Mouse (Mus musculus) fat pad, adult 2 months (tissue): ENCODE results near the gene Prkce.
A peak's percentile ranks its signal among the peaks of the same experiment; 100 is the strongest.

ENCODE experiments used
- DNase-seq: peaks from one replicate; pipeline ENCODE4 v3.0.0-alpha.2; 2011; ENCODE audit warnings: low read depth, low spot score; ENCODE audit errors: extremely low read depth

Prkce gene

GRCm38 (mm10) chr17:86167320-86168230 is at the start of gene Prkce:
TSS of gene Prkce (plus strand) at chr17:86167785.
- DNase-seq, result no peak

DNA sequence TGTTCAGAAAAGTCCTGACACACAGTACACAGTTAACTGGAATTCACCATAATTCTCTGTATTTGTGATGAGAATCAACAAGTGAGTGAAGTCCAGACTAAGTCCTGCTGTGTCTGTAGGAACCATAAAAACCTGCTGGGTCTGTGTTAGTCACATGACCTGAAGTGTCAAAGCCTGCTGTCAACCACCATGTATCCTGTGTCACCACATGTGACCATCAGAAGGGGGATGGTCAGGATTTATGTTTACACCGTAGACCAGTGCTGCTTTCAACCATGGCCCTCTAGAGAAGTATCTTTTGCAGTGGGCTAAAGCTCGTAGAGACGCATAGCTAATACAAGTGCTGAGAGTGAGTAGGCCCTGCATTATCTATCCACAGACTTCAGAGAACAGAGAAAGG is 44.4 kb upstream of the Prkce start:
- no peak for DNase-seq

DNA sequence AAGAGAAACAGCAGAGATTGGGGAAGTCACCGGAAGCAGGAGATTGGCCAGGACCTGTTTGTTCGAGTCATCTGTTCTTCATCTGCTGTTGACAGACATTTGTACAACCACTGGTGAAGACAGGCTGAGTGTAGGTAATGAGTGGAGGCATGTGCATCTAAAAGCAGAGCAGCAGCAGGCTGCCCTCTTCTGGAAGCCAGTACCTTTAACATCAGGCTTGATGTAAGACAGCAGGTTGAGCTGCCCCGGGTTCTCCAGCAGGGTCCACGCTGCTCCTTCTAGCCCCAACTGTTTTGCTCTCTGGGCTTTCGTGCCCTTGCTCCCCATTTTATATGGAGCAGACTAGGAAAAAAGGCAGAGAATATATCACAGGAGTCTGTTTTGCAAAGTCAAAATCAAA is 41.7 kb upstream of the Prkce start:
- DNase-seq, result no peak

- no peak for DNase-seq
These were observed 39.4 kb upstream of the Prkce start for GRCm38 (mm10) chr17:86128198-86128597.

DNA sequence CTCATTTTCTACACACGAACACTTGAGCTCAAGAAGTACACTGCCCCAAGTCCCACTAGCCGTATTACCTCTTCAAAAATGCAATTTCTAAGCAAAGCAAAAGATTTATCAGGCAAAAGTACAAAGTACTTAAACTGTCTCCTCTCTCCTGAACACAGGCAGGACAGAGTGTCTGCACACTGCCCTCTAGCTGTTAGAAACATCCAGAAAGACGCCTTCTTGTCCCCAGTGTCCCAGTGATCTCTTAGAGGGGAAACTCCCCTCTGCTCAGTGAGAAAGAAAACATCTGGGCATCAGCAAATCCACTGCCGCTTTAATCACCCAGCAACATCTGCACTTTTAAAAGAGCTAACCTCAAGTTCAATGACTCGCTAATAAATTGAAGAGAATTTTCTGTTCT is 35.1 kb upstream of the Prkce start:
- DNase-seq, result no peak

DNA sequence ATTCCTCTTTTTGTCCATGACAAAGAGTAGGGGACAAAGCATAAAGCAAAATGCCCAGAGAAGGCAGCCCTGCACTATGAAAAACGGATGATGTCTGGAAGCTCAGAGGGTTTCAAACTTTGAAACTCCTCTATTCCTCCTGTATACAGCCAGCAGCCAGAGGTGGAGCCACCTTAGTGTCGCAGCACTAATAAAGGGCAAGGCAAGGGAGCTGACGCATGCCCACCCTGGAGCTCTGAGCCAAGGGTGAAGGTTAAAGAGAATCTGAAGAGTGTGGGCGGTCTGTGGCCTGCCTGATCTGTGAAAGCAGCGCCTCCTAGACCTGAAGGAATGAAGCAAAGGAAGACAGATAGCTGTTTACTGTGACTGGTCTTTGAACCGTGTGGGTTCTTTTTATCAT is 33.1 kb upstream of the Prkce start:
- DNase-seq, result no peak

DNA sequence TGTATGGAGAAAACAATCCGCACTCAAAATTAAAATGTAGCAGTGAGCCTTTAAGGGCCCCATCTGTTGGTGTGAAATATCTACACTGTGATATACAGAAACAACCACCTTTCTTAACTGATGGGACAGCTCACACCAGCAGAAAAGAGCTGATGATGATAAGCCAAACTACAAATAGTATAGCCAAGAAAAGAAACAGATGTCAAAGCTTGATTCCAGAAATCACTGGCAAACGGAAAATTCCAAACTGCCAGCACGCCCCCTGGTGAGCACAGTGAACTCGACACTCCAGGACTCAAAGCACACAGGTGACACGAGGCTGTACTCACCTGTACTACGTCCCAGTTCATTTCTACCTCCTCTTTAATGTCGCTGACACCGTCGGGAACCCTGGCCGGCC is 31.8 kb upstream of the Prkce start:
- no peak for DNase-seq

GRCm38 (mm10) chr17:86144537-86145078 is 23.0 kb upstream of the Prkce start:
- no peak for DNase-seq

DNA sequence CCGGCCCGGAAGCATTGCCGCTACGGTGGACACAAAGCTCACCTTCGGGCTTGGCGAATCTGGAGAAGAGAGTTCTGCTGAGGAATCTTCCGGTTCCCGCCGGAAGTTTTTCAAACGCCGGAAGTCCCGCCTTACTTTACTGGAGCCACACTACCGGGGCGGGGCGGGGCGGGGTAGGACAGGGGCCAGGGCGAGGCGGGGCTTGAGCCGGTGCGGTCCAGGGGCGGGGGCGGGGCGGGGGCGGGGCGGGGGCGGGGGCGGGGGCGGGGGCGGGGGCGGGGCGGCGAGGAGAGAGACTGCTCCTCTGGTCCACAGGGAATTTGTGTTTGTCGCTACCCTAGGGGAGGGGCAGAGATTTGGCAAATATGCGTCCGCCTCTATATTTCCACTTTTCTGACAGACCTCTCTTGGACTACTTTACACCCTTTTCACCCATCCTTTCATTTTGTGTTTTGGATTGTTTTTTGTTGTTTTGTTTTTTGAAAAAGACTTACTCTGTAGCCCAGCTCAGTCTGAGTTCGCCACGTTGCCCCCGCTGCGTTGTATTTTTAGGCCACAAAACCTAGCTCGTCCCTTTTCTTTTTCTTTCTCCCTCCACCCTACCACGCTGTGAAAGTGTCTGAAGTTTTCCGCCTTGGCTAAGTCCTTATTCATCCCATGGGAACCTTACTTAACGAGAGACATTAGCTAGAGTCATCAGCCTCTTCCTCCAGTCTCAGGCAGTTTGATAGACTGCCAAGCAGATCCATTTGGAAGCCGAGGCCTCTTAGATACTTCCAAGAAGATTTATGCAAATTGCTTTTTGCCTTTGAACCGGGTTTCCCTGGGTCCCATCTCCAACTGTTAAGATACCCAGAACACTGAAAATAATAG is 22.3 kb upstream of the Prkce start, which contains the start of gene Srbd1:
TSS of gene Srbd1 (minus strand) at position 97 of the 873 bp plus-strand sequence.
- DNase-seq, result no peak

GRCm38 (mm10) chr17:86149726-86150125 is 17.9 kb upstream of the Prkce start:
- DNase-seq, result no peak

- peak; percentile 70 for DNase-seq
These were observed 16.7 kb upstream of the Prkce start for GRCm38 (mm10) chr17:86150867-86151348.

GRCm38 (mm10) chr17:86156999-86157398 is 10.6 kb upstream of the Prkce start:
- DNase-seq, result no peak

GRCm38 (mm10) chr17:86162672-86163071 is 4.9 kb upstream of the Prkce start:
- DNase-seq, result no peak

- no peak for DNase-seq
These were observed 3.2 kb upstream of the Prkce start for GRCm38 (mm10) chr17:86164416-86164815.

- DNase-seq, result no peak
These were observed 1.5 kb upstream of the Prkce start for GRCm38 (mm10) chr17:86166051-86166566.

GRCm38 (mm10) chr17:86166567-86167319 is 842 bp upstream of the Prkce start:
- DNase-seq, result no peak

DNA sequence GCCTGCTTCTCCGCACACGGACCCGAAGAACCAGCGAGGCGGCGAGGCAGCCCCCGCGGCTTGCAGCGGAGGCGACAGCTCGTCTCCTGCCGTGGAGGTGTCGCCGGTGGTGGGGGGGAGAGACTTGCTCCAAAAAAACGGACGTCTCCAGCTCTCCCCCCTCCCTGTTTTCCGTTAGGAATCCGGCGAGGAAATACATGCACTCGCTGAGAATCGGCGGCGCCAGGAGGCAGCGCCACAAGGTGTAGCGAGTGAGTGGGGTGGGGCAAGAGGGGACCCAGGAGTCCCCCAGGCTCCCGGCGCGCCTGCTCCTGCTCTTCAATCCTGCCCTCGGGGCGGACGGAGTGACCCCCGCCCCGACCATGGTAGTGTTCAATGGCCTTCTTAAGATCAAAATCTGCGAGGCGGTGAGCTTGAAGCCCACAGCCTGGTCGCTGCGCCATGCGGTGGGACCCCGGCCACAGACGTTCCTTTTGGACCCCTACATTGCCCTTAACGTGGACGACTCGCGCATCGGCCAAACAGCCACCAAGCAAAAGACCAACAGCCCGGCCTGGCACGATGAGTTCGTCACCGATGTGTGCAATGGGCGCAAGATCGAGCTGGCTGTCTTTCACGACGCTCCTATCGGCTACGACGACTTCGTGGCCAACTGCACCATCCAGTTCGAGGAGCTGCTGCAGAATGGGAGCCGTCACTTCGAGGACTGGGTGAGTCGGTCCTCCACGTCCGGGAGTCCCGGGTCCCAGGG is 821 bp downstream of the Prkce start:
- DNase-seq, result no peak

- DNase-seq, result no peak
These were observed 1.5 kb downstream of the Prkce start for GRCm38 (mm10) chr17:86169092-86169491.

DNA sequence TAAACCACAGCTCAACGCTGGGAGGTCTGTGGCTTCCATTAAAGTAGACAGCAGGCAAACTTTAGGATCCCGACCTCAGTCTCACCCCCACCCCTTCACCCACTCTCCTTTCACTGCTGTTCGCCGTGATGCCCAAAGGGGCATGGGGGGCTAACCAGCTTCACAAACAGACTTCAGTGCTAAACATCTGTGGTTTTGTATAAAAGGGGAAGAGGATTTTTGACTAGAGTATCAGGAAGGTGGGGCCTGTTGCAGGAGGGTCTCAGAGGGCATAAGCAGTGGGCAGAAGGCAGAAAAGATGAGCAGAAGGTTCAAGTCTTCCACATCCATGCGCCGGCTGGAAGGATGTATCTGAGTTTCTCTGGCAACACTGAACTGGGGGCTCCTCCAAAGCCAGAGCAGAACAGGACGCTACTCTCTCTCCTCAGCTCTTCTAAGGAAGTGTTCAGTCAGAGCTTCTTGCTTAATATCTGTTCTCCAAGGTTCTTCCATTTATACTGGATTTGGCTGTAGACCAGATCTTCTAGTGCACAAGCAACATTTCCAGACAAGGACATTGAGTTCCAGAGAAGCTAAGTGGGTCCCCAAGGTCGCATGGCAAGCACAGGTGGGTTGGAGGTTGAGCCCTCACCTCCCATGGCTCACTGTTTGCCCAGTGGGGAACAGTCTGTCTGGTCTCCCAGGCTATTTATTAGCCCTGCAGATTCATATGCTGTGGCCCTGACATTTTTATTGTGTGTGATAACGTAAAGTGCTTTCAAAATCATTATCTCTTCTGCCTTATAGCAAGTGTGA is 2.8 kb downstream of the Prkce start:
- DNase-seq, result no peak
